ENCODE assay signal across 7 mouse cellular contexts in genomic region chr7:135734911-135735646, GRCm38 (mm10). TPM values are rescaled to one million over a fixed set of nuclear protein-coding genes. Genes with fewer than 3 reads are reported as not detected.
DNase-seq lines count a peak whose midpoint lies in the region; ATAC-seq and TF ChIP-seq lines count a peak whose summit lies in the region.

No protein-coding gene starts in this region.

- H3K4me2 ChIP-seq in embryonic facial prominence, embryonic 12.5 days (replicated peaks), result peak overlapping the region; percentile 37
- H3K4me2 ChIP-seq in hindbrain, embryonic 13.5 days, result no peak overlapping the region

- peak overlapping the region; percentile 10; the same call in 1 of the 2 replicates for H3K27ac ChIP-seq in layer of hippocampus, adult 2 months
- H3K27ac ChIP-seq in embryonic facial prominence, embryonic 12.5 days, result peak overlapping the region; percentile 63
- H3K27ac ChIP-seq in hindbrain, embryonic 13.5 days, result no peak overlapping the region

- H3K4me3 ChIP-seq in layer of hippocampus, adult 2 months, result no peak overlapping the region
- H3K4me3 ChIP-seq in embryonic facial prominence, embryonic 12.5 days, result no peak overlapping the region
- H3K4me3 ChIP-seq in hindbrain, embryonic 13.5 days, result no peak overlapping the region

- TF ChIP-seq CTCF in layer of hippocampus, adult 2 months (conservative IDR thresholded peaks at IDR 0.05), result no peak

- no peak for DNase-seq in layer of hippocampus, adult 2 months (ENCODE audit: low spot score in 2 of 2)
- no peak for DNase-seq in layer of hippocampus, adult 9-10 months (ENCODE audit: low spot score)
- no peak for DNase-seq in left cerebral cortex, postnatal 10 days (ENCODE audit: extremely low spot score in 1 of 2, low spot score in 2 of 2)
- DNase-seq in thymus, postnatal 25 days, result no peak

- H3K27me3 ChIP-seq in embryonic facial prominence, embryonic 12.5 days, result no peaks in the 10 kb centered on the region
- H3K27me3 ChIP-seq in hindbrain, embryonic 13.5 days, result no peaks in the 10 kb centered on the region

- no peak for ATAC-seq in embryonic facial prominence, embryonic 12.5 days (ENCODE audit: insufficient number of reproducible peaks, insufficient read depth, low FRiP score, low TSS enrichment)
- ATAC-seq in hindbrain, embryonic 13.5 days (ENCODE audit: low FRiP score), result 0 out of 2 replicates have a peak, but pooled peaks have one; percentile 24
- peak; percentile 12; the same call in 1 of the 2 replicates for ATAC-seq in megakaryocyte-erythroid progenitor cell, adult 5-6 weeks (replicated peaks; ENCODE audit: low FRiP score, low TSS enrichment, poor library complexity, severe bottlenecking)

- no peaks in the 10 kb centered on the region for H3K9me3 ChIP-seq in embryonic facial prominence, embryonic 12.5 days
- H3K9me3 ChIP-seq in hindbrain, embryonic 13.5 days, result no peaks in the 10 kb centered on the region

- H3K36me3 ChIP-seq in embryonic facial prominence, embryonic 12.5 days, result no peaks in the 10 kb centered on the region
- H3K36me3 ChIP-seq in hindbrain, embryonic 13.5 days, result no peaks in the 10 kb centered on the region

- peaks cover 13% of the 10 kb centered on the region for H3K4me1 ChIP-seq in embryonic facial prominence, embryonic 12.5 days
- peaks cover 7% of the 10 kb centered on the region; the same call in 1 of the 2 replicates for H3K4me1 ChIP-seq in hindbrain, embryonic 13.5 days (replicated peaks)

- intact Hi-C loops in left cerebral cortex, postnatal 10 days (cut with DNase I), result loop anchor here (5.0 kb wide), 3 partner anchors 53 to 238 kb away; partner anchors contain the start of gene Ptpre

- WGBS in embryonic facial prominence, embryonic 12.5 days, result 66% methylated on average over 9 of the region's 9 CpGs
- WGBS in hindbrain, embryonic 13.5 days, result 93% methylated on average over 9 of the region's 9 CpGs

- no peak overlapping the region for H3K9ac ChIP-seq in embryonic facial prominence, embryonic 12.5 days
- no peak overlapping the region for H3K9ac ChIP-seq in hindbrain, embryonic 13.5 days

RNA-seq across cellular contexts. Expression of gene Mki67, which starts 18.9 kb away (rescaled TPM):
- total RNA-seq in layer of hippocampus, adult 2 months (2021), result 1 to 10 TPM; 1.0 to 1.5 TPM
- polyA plus RNA-seq in embryonic facial prominence, embryonic 12.5 days (2016; fragmentation: Nextera tagmentation; extraction: Ambion mirVana), result 47.3 and 50.5 TPM in 2 replicates
- 8.1 and 10.2 TPM in 2 replicates for polyA plus RNA-seq in hindbrain, embryonic 13.5 days (2015; fragmentation: Nextera tagmentation; extraction: Ambion mirVana)
- total RNA-seq in megakaryocyte-erythroid progenitor cell, adult 5-6 weeks (2014; fragmentation: Nextera tagmentation), result 322 and 382 TPM in 2 replicates
- 295 and 333 TPM in 2 replicates for total RNA-seq in megakaryocyte-erythroid progenitor cell, adult 5-6 weeks (2017)
- total RNA-seq in left cerebral cortex, postnatal 10 days (2021), result 1 to 10 TPM; 5.8 to 5.9 TPM

Comparison
In these comparisons a context has a peak if more than half of its experiments do, and no peak if none do; other contexts are left out.
1. RNA of gene Mki67, which starts 18.9 kb away (total RNA-seq): 295 to 382 TPM in megakaryocyte-erythroid progenitor cell, adult 5-6 weeks; 5.8 to 5.9 TPM in left cerebral cortex, postnatal 10 days and 1.0 to 1.5 TPM in layer of hippocampus, adult 2 months; every median in the first group is over 10 times any median in the second.